Mouse (Mus musculus) lung, postnatal 0 days (tissue): ENCODE data around the gene Fbxl5.

Source experiments
- CTCF ChIP-seq: IDR thresholded peaks from 2 replicates; pipeline ENCODE4 v1.5.1; 2016; ENCODE audit warnings: antibody characterized with exemption, mild to moderate bottlenecking
- EP300 ChIP-seq: IDR thresholded peaks from 2 replicates; pipeline ENCODE4 v1.6.1; 2016; ENCODE audit warnings: antibody characterized with exemption, mild to moderate bottlenecking, control low read depth

DNA sequence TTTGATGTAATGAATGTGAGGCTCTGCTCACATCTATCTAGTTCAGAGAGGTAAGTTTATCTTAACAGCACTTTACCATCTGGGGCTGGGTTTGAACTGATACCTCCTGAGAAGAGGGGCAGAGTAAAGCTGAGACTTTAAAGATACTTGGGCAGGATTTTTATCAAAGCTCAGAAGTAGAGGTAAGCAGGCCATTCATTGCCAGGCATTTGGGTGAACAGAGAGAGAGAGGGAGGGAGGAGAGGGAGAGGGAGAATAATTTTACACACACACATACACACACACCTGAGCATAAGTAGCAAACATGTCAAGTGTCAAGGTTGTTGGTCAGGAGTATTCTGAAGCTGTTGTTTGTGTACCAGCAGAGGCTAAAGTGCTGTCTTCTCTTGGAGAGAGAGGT lies 46.8 kb upstream of the Fbxl5 start, which contains the start of gene Cd38:
- no peak for TF ChIP-seq CTCF
- no peak for TF ChIP-seq EP300
